Mouse (Mus musculus) left cerebral cortex, adult 18-20 months (tissue): ENCODE measurements at regions not wholly inside any gene's neighbourhood (a gene's known extent, or its start where the extent isn't known, plus 50 kb on each side); places are given as distances from the start of the nearest gene placed in this dataset.

Source experiments
- DNase-seq, 2 experiments: peaks; one replicate each; pipeline ENCODE4 v3.0.0; 2021 to 2022; ENCODE audit warnings: low spot score in 2 of 2, mixed read lengths in 1 of 2

DNA sequence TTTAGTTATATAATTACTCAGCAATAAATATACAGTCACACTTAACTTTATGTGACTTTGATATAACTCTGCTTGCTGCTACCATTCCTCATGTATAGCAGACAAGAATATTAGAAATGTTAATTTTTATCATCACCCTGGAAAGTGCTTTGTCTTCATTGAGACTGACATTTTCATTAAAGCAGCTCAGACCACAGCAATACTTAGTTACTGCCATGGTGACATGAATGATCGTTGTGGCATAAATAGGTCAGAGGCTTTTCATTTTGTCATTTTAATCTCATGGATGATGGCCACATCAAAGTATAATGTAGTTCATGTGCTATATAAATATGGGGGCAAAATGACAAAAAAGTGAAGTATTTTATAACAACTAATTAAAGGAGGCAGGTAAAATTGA lies 498.1 kb downstream of the Slc22a22 start:
- DNase-seq = no peak

DNA sequence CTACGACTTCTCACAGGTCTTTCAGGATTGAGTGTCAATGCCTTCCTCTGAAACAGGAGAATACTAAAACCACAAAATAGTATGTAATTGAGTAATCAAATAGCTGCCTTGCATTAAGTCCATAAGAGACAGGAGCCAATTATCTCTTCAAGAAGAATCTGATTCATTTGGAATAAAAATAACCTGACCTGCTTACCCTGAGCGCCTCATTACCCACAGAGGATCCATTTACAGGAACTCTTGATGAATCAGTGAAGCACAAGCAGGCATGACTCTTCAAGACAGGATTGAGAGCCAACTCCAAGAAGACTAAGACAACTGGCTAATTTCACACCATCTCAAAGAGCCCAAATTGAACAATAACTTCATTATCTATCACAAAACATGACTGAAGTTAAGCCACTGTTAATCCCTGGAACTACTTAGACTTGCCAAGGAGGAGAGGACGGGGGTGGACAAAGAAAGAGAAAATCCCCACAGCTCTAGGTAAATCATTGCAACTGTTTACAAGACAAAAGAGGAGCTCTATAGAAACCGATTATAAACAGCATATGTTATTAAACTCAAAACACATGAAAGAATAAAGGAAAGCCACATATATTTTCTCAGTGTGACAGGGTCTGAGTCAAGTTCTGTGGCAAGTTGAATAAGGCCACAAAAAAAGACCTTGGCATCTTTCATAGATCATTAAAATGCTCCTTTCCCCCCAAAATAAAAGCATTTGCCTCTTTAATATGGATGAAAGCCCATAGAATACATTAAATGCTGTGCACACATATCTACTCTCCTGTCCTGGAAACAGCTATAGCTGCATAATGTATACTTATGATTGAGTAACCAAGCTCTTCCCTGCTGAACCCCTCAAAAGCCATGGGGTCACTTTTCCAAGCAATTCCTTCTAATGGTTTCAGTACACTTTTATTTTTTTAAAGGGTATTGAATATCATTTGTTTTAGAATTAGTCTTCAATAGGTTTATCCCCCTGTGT lies 501.7 kb downstream of the Slc22a22 start:
- DNase-seq = no peak

DNA sequence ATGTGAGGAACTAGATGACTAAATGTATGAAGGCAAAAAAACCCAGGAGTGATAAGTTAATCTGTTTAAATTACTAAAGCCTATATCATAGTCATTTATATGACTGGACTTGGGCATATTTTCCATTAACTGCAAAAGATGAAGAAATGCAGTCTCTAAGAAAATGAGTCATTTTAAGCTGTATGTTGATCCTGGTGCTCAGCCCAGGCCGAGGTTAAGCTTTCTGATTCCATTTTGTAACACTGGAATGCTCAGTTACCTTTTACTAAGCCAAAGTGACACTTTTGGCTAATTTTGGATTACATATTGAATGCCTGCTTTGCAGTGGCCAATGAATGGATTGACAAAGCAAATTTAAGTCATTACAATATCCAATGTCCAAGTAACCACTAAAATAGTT lies 507.3 kb downstream of the Slc22a22 start:
- no peak for DNase-seq

DNA sequence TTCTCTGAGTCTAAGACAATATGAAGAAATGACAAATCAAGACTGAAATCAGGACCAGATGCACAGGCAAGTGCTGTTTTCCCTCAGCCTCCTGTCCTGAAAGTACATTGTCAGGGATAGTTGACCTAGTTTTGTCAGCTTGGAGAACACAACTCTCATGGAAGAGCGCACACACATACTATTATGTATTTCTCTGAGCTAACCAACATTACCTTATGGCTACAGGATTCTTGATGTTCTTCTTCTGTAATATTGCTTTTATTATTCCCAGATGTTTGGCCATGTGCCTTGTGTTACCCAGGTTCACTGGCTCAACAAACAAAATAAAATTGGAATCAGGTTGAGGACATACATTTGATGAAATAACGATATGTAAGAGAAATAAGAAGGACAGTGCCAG lies 521.1 kb downstream of the Slc22a22 start:
- DNase-seq = no peak

DNA sequence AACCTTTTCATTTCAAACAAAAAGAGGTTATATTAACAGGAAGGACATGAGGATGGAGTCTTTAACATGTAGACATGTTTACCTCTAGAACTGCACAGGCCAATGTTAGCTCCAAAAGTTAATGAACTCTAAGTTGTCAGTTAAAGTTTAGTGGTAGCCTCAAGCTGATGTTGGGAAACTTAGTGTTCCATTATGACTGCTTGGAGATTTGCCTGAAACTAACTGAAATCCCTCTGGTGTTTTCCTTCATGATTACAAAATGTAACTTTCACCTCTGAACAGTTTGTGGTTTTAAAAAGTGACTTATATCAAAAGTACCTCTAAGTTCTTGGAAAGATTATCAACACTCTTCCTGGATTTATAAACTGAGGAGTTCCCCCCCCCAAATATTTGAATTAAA lies 525.2 kb downstream of the Slc22a22 start:
- no peak for DNase-seq

DNA sequence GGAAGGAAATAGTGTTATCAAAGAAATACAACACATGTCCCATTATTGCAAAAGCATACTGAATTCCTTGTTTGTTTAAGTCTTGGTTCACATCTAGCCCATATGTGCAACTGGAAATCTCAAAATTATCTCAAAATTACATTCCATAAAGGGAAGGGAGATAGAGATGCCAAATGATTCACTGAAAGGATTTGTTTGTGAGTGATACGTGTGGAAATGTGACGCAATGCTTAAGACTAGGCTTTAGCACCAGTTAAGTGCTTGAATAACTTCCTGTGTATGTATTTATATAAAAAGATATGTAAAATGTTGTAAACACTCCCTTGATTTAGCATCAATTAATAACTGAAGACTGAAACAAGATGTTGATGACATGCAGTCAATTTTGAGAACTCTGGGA lies 526.6 kb downstream of the Slc22a22 start:
- no peak for DNase-seq

DNA sequence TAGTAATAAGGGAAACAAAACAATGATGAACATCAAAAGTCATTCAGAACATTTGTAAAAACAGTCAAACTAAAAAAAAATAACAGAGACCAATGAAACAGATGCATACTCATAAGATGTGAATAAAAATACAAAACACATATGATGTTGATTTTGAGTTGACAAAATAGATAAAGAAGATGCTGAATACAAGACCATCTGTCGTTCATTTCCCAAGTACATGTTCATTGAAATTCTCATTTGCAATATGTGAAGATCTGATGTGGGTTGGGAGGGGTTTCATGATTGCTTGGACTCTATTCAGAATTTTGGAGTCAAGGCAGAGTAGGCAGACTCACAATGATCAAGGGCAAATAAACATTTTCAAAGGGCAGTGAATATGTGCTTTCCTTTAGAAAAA lies 536.5 kb downstream of the Slc22a22 start:
- no peak for DNase-seq

DNA sequence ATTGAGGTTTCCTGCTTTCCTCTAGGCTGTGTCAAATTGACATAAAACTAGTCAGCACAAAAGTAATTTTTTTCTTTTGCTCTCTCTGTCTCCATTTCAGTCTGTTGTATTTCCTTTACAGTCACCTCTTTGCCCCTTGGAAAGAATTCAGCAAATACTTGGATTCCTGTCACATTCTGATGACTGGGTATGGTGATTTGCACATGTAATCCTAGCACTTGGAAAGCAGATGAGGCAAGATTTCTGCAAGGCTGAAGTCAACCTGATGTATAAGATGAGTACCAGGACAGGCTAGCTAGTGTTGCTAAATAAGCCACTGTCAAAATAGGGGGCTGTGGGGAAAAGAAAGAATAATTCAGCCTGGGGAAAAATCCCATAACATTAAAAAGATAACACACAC lies 580.9 kb downstream of the Slc22a22 start:
- DNase-seq = no peak

DNA sequence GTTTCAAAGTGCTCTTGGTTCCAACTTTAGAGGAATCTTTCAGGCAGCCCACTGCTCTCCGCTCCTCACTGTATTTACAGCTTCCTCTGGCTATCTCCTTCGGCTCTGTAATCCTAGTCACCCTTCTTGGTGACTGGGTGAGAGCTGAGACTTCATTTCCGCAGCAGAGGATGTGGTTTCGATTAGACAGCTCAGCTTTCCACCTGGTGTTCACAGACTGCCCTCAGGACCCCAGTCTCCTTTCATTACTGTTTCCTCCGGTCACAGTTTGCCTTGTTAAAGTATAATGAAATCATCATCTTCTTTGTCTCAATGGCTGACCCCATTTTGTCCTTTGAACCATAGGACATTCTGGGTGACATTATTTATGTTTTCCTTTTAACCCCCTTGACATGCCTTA lies 595.9 kb downstream of the Slc22a22 start:
- no peak for DNase-seq

DNA sequence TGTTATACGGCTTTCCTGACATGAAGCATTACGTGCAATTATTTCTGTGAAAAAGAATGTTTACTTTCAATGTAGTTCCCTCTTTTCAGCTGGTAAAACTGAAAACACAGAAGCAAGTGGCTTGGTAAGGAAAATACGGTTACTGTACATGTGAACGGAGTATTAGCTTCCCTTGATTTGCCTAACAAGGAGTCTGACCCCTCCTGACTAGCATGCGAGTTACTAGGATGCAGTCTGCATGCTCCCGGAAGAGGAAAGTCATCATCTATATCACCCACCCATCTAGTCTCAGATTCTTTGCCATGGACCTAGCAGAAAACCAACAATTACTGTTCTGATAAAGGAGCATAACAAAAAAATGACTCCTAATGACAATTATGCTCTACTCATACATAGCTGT lies 611.5 kb downstream of the Slc22a22 start:
- DNase-seq = no peak

DNA sequence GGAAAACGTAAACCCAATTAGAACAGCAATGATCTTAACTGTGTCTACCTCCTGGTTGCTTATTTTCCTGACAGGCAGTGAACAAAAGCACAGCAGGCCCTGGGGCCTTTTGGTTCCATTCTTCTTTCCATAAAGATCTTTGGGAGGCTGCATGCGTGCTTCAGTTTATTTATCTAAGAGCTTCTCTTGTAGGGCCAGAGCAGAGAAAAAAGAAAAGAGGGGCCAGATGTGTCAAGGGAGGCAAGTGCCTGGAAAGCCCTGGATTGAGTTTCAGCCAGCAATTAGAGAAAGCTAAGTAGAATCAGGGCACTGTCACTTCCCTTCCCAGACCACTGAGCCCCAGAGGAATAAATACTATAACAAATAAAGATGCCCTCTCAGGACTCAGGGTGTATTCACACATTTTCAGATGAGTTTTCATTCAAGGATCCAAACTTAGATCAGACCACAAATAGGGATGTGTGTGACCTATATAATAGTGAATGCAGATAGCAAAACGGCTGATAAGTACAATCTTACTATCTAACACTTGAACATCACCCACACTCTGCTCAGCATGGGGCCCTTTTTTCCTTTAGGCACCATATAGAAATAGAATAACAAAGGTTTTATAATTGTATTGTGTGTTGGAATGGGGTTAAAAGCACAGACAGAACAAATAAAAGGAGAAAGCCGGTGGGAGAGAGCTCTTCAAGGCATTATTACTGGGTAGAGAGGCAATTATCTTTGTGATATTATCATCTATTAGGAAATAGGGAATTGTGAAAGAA lies 612.2 kb downstream of the Slc22a22 start:
- DNase-seq = no peak

DNA sequence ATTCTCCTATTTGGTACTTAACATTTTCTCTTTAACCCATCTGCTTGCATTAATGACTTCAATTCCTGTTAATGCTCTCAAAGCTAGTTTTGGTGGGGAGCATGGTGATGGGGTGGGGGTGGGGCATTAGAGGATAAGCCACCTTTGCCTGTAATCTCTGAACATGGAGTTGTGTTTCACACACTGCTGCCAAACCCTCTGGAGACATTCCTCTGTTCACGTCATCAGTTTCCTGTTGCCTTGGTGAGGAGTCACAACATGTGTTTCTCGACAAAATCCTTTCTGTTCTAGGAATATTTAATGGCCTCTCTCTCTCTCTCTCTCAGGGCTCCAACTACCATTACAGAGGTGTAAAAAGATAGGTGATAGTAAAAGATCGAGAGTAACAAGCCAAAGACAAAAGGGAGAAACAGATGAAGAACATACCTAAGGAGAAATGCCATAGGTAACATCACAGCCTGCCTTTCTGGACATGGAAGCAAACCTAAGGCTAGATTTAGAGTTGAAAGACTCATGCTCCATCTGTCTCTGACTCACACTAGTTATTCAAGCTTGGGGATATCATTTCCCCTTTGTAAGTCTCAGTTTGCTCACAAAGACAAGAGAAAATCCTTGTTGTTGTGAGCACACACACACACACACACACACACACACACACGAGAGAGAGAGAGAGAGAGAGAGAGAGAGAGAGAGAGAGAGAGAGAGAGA lies 618.6 kb downstream of the Slc22a22 start:
- no peak for DNase-seq

DNA sequence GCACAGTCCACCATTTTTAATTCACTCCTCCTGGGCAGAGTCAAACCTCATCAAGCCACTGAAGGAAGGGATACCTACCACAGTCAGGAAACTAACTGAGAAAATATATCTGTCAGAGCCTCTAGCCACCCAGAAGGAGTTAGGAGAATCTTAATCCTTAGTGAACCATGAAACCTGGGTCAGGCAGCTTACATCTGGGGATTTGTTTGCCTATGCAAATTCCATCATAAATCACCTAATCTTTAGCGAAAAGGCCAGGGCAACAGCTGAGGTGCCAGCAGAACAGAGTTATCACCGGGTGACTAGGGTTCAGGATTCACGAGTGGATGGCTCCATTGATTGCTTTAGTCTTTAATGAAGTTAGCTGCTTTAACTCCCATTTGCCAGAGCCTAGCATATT lies 619.3 kb downstream of the Slc22a22 start:
- no peak for DNase-seq

DNA sequence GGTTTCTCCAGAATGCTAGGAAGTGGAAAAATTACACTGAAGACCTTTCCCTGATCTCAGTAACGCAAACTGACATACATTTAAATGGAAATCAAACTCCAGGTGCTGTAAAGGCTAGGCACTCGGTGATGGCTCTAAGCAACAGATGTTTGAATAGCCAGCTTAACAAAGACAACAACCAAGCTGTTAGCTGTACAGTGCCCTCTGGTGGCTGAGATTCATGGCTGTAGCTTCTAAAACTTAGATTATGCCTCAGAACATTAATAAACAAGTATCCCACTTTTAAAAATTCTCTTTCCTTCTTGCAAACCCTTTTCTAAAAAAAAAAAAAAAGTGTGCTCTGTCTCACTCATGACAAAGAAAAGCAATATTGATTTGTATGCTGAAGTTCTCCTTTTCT lies 621.4 kb downstream of the Slc22a22 start:
- peak; percentile 49 to 60 for DNase-seq

DNA sequence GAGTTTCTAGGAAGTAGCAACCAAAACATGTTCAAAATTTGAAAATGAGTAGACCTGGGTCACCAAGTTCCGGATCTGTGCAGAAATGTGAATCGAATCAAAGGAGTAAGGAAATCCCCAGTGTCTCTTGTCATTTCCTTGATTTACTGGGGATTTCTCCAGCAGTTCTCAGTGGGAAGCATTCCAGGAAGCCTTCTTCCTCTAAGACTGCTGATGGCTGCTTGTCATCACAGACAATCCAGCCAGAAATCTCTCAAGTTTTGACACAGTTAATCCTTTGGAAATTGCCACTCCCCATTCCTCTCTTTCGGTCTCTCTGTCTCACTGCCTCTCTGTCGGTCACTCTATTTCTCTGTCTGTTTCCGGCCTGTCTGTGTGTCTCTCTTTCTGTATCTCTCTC lies 624.3 kb downstream of the Slc22a22 start:
- no peak for DNase-seq

DNA sequence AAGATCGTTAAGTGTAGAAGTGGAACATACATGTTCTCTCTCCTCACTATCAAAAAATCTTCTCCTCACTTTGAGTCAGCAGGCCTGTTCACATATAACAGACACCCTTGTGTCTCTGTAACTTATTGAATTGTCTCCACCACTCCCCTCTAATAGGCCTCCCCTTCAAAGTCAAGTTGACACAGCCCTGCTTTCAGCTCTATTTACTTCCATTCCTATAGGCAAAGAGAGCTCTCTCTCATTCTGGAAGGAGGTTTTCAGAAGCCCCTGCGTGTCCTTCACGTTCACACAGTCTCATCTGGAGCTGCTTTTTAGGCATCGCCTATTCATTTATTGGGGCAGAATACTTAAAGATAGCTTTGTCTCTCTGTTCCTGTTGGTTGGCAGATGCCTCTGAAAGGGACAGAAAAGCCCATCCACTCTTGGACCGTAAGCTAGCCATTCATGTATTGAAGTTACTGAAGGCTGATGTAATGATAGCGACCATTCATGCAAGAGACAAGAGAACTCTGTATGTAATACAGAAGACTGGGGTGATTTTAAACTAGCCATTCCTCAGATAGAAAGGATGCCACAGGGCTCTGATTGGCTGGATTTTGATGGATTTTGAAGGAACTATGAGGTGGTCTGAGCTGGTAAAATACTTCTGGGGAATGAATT lies 629.8 kb downstream of the Slc22a22 start:
- DNase-seq = no peak

DNA sequence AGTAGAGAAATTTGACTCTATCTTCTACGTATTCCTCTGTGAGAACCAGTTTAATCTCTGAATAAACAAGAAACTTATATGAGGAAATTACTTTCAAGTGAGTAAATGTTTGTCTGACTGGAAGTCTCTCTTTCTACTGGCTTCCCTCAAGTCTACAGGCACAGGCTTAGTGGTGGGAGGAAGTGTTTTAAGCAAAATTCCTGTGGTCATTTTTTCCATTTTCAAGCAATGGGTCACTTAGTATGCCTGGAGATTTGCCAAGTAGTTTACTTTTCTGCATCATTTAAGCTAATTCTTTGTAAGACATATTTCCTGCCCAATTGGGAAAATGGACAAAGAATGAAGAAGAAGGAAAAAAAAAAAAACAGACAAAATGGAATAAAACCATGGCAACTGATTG lies 632.9 kb downstream of the Slc22a22 start:
- no peak for DNase-seq

DNA sequence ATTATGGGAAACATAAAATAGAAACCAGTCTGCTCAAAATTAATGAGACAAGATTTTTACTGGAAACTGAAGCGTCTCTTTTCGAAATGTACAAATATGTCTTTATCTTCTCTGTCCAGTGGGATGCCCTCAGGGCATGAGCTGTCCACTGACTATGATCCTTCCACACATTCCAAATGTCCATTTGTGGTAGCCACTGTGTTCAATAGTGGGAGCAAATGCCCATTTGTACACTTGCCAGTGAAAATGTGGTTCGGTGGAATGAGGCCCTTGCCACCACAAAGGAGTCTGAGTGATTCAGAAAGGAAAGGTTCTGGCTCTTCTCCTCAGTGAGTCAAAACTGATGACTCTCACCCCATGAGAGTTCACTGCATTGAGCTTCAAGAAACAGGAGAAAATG lies 635.9 kb downstream of the Slc22a22 start:
- DNase-seq = no peak

DNA sequence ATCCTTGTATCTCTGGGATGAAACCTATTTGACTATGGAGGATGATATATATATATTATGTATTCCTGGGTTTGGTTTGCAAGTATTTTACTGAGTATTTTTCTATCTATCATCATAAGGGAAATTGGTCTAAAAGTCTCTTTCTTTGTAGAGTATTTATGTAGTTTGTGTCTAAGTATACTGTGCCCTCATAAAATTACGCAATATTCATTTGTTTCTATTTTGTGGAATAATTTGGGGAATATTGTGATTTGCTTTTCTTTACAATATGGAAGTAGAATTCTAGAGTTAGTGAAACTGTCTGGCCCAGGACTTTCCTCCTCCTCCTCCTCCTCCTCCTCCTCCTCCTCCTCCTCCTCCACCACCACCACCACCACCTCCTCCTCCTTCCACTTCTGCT lies 640.1 kb downstream of the Slc22a22 start:
- DNase-seq = no peak

DNA sequence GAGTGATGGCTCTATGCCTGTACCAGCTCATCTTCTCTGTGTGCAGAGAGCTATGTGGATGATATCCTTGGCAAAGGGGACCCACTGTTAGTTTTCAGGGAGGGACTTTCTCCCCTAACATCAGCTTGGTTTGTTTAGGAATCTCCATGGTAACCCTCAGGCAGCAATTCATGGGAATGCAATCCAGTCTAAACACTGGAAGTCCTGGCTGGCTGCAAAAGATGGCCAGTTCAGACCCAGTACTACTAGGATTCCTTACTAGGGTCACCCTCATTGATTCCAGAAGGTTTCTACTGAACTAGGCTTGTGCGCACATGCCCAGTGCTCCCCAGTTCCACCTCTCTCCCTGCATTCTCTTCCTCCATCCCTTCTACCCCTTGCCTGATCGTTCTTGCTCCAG lies 642.8 kb downstream of the Slc22a22 start:
- no peak for DNase-seq

DNA sequence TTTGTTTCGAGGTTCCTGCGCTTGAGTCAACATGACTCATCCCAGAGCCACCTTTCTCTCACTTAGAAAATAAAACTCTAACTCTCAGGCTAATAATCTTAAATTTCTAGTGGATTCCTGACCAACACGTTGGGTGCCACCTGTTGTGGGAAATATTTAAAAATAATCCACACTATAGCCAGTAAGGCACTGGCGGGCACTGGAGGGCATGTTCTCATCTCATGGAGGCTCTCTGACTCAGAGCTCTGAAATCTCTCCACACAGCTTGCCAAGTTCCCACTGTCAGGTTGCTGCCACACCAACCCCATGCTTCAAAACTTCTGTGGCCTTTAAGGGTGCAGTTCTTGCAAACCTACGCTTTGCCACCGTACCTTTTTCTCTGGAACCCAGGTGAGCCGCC lies 644.8 kb downstream of the Slc22a22 start:
- DNase-seq = no peak
